Mouse (Mus musculus) telencephalon, adult 2 months (tissue): ENCODE data around the gene Gemin2.
A peak's percentile ranks its signal among the peaks of the same experiment; 100 is the strongest.
"Not testable (repeated sequence)": the region's sequence is repeated elsewhere in the genome, so short reads cannot be mapped to it uniquely, and the experiment has no call there.

Experiments used
- DNase-seq: peaks from one replicate; pipeline ENCODE4 v3.0.0-alpha.2; 2011; ENCODE audit warnings: low read depth, low spot score

Gemin2 gene

GRCm38 (mm10) chr12:59056222-59056621, 43.0 kb downstream of the Gemin2 start:
- DNase-seq, result no peak

GRCm38 (mm10) chr12:59058242-59058641, 45.0 kb downstream of the Gemin2 start:
- not testable (repeated sequence) for DNase-seq

- DNase-seq, result no peak
These were observed 47.1 kb downstream of the Gemin2 start for GRCm38 (mm10) chr12:59060322-59060721.

- peak; percentile 65 for DNase-seq
These were observed 47.9 kb downstream of the Gemin2 start, which contains the start of gene Trappc6b for GRCm38 (mm10) chr12:59060993-59061595. Gene Trappc6b (minus strand): TSS chr12:59061472.

- DNase-seq, result no peak
These were observed 51.6 kb downstream of the Gemin2 start for GRCm38 (mm10) chr12:59064837-59065236.

GRCm38 (mm10) chr12:59065776-59066175, 52.6 kb downstream of the Gemin2 start:
- DNase-seq, result no peak

- peak; percentile 98 for DNase-seq
These were observed 53.4 kb downstream of the Gemin2 start, which contains the start of gene Pnn for GRCm38 (mm10) chr12:59066448-59067077. Gene Pnn (plus strand): TSS chr12:59066884.

GRCm38 (mm10) chr12:59067095-59067494, 53.9 kb downstream of the Gemin2 start:
- no peak for DNase-seq

- no peak for DNase-seq
These were observed 55.6 kb downstream of the Gemin2 start for GRCm38 (mm10) chr12:59068791-59069190.

- DNase-seq, result peak; percentile 22
These were observed 59.1 kb downstream of the Gemin2 start for GRCm38 (mm10) chr12:59072286-59072685.

GRCm38 (mm10) chr12:59074052-59074451, 60.9 kb downstream of the Gemin2 start:
- peak; percentile 50 for DNase-seq

- DNase-seq, result no peak
These were observed 63.8 kb downstream of the Gemin2 start for GRCm38 (mm10) chr12:59076996-59077395.

- DNase-seq, result no peak
These were observed 64.7 kb downstream of the Gemin2 start for GRCm38 (mm10) chr12:59077883-59078282.
